Mouse (Mus musculus) midbrain, embryonic 13.5 days (tissue): Measurements from ENCODE around the gene Cep83. TPM values are rescaled to one million over a fixed set of nuclear protein-coding genes. Genes with fewer than 3 reads are reported as not detected.
"Not testable (repeated sequence)": the region's sequence is repeated elsewhere in the genome, so short reads cannot be mapped to it uniquely, and the experiment has no call there.

Experiments
- ATAC-seq: fragments of 200-750 bp; cut with Nextera tagmentation; 2 replicates; pipeline ENCODE4 v1.8.0; 2017; ENCODE audit warnings: mild to moderate bottlenecking, moderate TSS enrichment, moderate library complexity
- H3K27ac ChIP-seq: fragments of 300-500 bp; sonication (generic); 2 replicates; pipeline ENCODE4 v1.5.1; 2015; ENCODE audit warnings: inconsistent platforms, mild to moderate bottlenecking, moderate library complexity
- H3K27me3 ChIP-seq: fragments of 300-500 bp; sonication (generic); 2 replicates; pipeline ENCODE4 v1.6.1; 2015; ENCODE audit warnings: mild to moderate bottlenecking, inconsistent platforms
- H3K36me3 ChIP-seq: fragments of 300-500 bp; sonication (generic); 2 replicates; pipeline ENCODE4 v1.6.1; 2015; ENCODE audit warnings: mild to moderate bottlenecking, inconsistent platforms
- H3K4me1 ChIP-seq: fragments of 300-500 bp; sonication (generic); replicated peaks from 2 replicates; pipeline ENCODE4 v1.6.1; 2015; ENCODE audit warnings: inconsistent platforms
- H3K4me2 ChIP-seq: fragments of 300-500 bp; sonication (generic); replicated peaks from 2 replicates; pipeline ENCODE4 v1.6.1; 2015; ENCODE audit warnings: moderate library complexity, mild to moderate bottlenecking, inconsistent platforms
- H3K4me3 ChIP-seq: fragments of 300-500 bp; sonication (generic); replicated peaks from 2 replicates; pipeline ENCODE4 v1.5.1; 2015; ENCODE audit warnings: mild to moderate bottlenecking, inconsistent platforms
- H3K9ac ChIP-seq: fragments of 300-500 bp; sonication (generic); replicated peaks from 2 replicates; pipeline ENCODE4 v1.6.1; 2015; ENCODE audit warnings: mild to moderate bottlenecking, inconsistent platforms
- H3K9me3 ChIP-seq: fragments of 300-500 bp; sonication (generic); 2 replicates; pipeline ENCODE4 v1.6.1; 2016; ENCODE audit warnings: mild to moderate bottlenecking, inconsistent platforms
- WGBS: fragments of 180-500 bp; shearing (Covaris S2); methylation state at CpG from one replicate; pipeline ENCODE4 v1.1.7; 2015; 5-methylcytosine and 5-hydroxymethylcytosine counted together
- polyA plus RNA-seq: library from polyadenylated mRNA; unstranded; fragments of >200 nt; fragmentation: Nextera tagmentation; extraction: Ambion mirVana; gene quantifications from 2 replicates; pipeline ENCODE4 v1.2.1, GENCODE M21; 2015

Cep83 gene
- polyA plus RNA-seq, 1 experiment from 2014 or later = 19.4 TPM

GRCm38 (mm10) chr10:94709622-94710319 is 21.3 kb downstream of the Cep83 start:
- Histone ChIP-seq H3K4me2 (no peak overlapping the region), H3K4me3 (no peak overlapping the region), H3K27me3 (no peaks in the 10 kb centered on the region), H3K27ac (no peak overlapping the region), H3K9me3 (no peaks in the 10 kb centered on the region), H3K4me1 (0 out of 2 replicates have a peak, but pooled peaks cover 6% of the 10 kb centered on the region), H3K36me3 (no peaks in the 10 kb centered on the region), H3K9ac (no peak overlapping the region)
- no peak for ATAC-seq
- 89% methylated on average over 3 of the region's 3 CpGs for WGBS

GRCm38 (mm10) chr10:94710320-94710695 is 21.9 kb downstream of the Cep83 start:
- no peak overlapping the region for H3K9ac ChIP-seq
- WGBS = 97% methylated on average over 2 of the region's 2 CpGs

DNA sequence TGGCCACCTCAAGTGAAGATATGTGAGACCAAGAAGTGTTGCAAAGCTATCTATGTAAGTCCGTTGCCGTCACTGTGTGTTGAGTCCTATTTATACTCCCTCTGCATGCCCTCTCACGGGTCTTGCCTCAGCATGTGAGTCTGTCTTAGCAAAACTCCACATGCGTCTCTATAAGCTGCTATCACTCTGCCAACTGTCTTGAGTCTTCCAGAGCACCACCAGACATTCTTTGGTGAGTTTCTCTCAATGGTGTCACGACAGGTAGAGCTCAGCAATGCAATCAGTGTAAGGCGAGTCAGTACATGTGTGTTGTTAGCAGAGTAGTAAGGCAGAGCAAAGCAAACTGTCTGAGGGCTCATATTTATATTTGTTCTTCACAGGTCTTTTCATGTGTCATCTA is 31.8 kb downstream of the Cep83 start:
- ATAC-seq = no peak
- no peak overlapping the region for H3K9ac ChIP-seq
- H3K4me2 ChIP-seq = no peak overlapping the region
- 96% methylated on average over 6 of the region's 6 CpGs for WGBS
- H3K9me3 ChIP-seq = no peaks in the 10 kb centered on the region
- no peak overlapping the region for H3K27ac ChIP-seq
- H3K4me3 ChIP-seq = no peak overlapping the region
- H3K36me3 ChIP-seq = peaks cover 12% of the 10 kb centered on the region
- H3K27me3 ChIP-seq = no peaks in the 10 kb centered on the region
- H3K4me1 ChIP-seq = no peaks in the 10 kb centered on the region

More at GRCm38 (mm10) chr10:94710320-94710695, 21.9 kb downstream of the Cep83 start:
- no peak overlapping the region for H3K4me2 ChIP-seq
- H3K9me3 ChIP-seq = no peaks in the 10 kb centered on the region
- H3K4me3 ChIP-seq = no peak overlapping the region
- H3K27ac ChIP-seq = no peak overlapping the region
- ATAC-seq = no peak
- H3K4me1 ChIP-seq = 0 out of 2 replicates have a peak, but pooled peaks cover 6% of the 10 kb centered on the region
- H3K36me3 ChIP-seq = no peaks in the 10 kb centered on the region
- H3K27me3 ChIP-seq = no peaks in the 10 kb centered on the region

DNA sequence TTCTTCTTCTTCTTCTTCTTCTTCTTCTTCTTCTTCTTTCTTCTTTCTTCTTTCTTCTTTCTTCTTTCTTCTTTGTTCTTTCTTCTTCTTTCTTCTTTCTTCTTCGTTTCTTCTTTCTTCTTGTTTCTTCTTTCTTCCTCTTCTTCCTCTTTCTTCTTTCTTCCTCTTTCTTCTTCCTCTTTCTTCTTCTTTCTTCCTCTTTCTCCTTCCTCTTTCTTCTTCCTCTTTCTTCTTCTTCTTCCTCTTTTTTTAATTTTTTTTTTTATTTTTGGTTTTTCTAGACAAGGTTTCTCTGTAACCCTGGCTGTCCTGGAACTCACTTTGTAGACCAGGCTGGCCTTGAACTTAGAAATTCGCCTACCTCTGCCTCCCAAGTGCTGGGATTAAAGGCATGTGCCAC is 39.6 kb downstream of the Cep83 start:
- H3K4me1 ChIP-seq, H3K4me2 ChIP-seq, H3K36me3 ChIP-seq, H3K27ac ChIP-seq, H3K9me3 ChIP-seq, ATAC-seq, H3K4me3 ChIP-seq, H3K9ac ChIP-seq, H3K27me3 ChIP-seq: not testable (repeated sequence)
- 94% methylated on average over 2 of the region's 2 CpGs for WGBS

DNA sequence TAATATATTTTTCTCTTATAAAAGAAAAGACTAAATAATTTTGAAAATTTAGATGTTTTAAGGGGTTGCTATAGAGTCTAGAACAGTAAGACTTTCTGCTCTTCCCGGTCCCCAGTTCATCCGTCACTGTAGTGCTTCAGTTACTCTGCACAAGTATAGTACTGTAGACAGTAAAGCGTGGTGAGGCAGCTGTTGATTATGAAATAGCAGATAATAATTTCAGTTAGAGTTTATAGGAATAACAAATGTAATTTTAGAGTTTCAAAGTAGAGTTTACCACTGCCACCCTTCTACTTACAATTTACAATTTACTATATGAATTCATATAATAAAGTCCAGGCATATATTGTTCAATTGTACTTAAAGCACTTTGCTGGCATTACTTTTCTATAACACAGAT is 42.0 kb downstream of the Cep83 start:
- no peak overlapping the region for H3K4me3 ChIP-seq
- H3K27me3 ChIP-seq = no peaks in the 10 kb centered on the region
- WGBS = 99% methylated on average over 3 of the region's 3 CpGs
- peaks cover 4% of the 10 kb centered on the region; the same call in 1 of the 2 replicates for H3K36me3 ChIP-seq
- H3K9me3 ChIP-seq = no peaks in the 10 kb centered on the region
- no peak overlapping the region for H3K9ac ChIP-seq
- no peak for ATAC-seq
- H3K4me2 ChIP-seq = no peak overlapping the region
- H3K4me1 ChIP-seq = no peaks in the 10 kb centered on the region
- H3K27ac ChIP-seq = no peak overlapping the region

DNA sequence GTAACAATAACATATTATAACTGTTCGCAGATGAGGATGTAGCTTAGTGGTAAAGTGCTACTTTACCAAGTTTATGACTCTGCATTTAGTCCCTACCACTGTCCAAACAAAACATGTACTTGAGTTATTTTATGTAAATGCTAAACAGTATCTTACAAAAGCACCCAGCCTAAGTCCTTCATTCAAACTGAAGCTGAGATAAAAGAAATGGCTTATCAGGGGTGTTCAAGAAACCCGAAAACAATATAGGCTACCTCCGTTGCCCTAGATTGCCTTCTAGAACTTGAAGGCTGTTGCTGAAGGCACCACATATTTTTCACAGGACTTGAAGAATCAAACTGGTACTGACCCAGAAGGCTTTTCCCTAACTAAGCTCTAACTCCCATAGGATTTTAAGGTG is 46.4 kb downstream of the Cep83 start:
- ATAC-seq = no peak
- Histone ChIP-seq H3K27ac (no peak overlapping the region), H3K4me1 (no peaks in the 10 kb centered on the region), H3K4me2 (no peak overlapping the region), H3K27me3 (no peaks in the 10 kb centered on the region), H3K36me3 (no peaks in the 10 kb centered on the region), H3K4me3 (no peak overlapping the region), H3K9me3 (no peaks in the 10 kb centered on the region), H3K9ac (no peak overlapping the region)
- 92% methylated on average over 3 of the region's 3 CpGs for WGBS

DNA sequence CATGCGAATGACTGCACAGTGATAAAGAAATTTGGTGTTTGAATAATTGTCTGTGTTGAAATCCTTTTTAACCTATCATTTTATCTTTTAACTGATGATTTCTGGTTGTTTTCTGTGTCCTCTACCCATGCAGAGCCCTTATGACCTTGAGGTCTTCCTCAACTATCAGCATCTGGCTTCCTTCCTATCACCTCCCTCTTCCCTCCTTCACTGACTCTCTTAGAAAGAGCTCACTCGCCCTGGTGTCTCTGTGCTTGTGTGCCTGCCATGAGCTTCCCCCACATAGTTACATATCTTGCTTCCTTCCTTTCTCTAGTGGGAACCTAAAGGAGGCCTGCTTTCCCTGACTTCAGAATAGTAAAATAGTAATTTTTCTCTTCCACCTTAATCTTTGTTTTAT is 51.8 kb downstream of the Cep83 start:
- no peak for ATAC-seq
- Histone ChIP-seq H3K4me2 (no peak overlapping the region), H3K27ac (no peak overlapping the region), H3K4me3 (no peak overlapping the region), H3K9ac (no peak overlapping the region), H3K27me3 (no peaks in the 10 kb centered on the region), H3K9me3 (no peaks in the 10 kb centered on the region), H3K36me3 (peaks cover 4% of the 10 kb centered on the region; the same call in 1 of the 2 replicates), H3K4me1 (no peaks in the 10 kb centered on the region)
- whole genome bisulfite sequencing = 84% methylated on average over 2 of the region's 2 CpGs

GRCm38 (mm10) chr10:94741459-94741858 is 53.0 kb downstream of the Cep83 start:
- Histone ChIP-seq H3K4me3 (no peak overlapping the region), H3K4me2 (no peak overlapping the region), H3K27ac (no peak overlapping the region), H3K9me3 (no peaks in the 10 kb centered on the region), H3K9ac (no peak overlapping the region), H3K27me3 (no peaks in the 10 kb centered on the region), H3K36me3 (peaks cover 4% of the 10 kb centered on the region; the same call in 1 of the 2 replicates), H3K4me1 (no peaks in the 10 kb centered on the region)
- ATAC-seq = no peak
- 100% methylated on average over 3 of the region's 3 CpGs for WGBS

DNA sequence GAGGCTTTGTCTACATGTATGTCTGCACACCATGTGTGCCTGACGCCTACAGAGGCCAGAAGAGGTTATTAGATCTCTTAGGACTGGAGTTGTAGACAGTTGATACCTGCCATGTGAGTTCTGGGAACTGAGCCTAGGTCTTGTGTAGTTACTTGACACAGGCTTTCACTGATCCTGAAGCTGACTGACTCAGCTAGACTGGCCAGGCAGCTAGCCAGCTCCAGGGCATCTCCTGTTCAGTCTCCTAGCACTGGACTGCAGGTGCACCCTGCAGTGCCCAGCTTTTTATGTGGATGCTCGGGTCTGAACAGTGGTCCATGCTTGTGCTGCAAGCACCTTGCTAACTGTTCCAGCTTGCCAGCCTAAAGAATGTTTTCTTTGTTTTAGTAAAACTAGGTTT is 58.6 kb downstream of the Cep83 start:
- H3K9ac ChIP-seq = no peak overlapping the region
- H3K4me1 ChIP-seq = no peaks in the 10 kb centered on the region
- H3K27me3 ChIP-seq = no peaks in the 10 kb centered on the region
- H3K27ac ChIP-seq = no peak overlapping the region
- H3K4me3 ChIP-seq = no peak overlapping the region
- 87% methylated on average over 2 of the region's 2 CpGs for WGBS
- no peaks in the 10 kb centered on the region for H3K9me3 ChIP-seq
- ATAC-seq = no peak
- H3K36me3 ChIP-seq = 0 out of 2 replicates have a peak, but pooled peaks cover 8% of the 10 kb centered on the region
- H3K4me2 ChIP-seq = no peak overlapping the region

DNA sequence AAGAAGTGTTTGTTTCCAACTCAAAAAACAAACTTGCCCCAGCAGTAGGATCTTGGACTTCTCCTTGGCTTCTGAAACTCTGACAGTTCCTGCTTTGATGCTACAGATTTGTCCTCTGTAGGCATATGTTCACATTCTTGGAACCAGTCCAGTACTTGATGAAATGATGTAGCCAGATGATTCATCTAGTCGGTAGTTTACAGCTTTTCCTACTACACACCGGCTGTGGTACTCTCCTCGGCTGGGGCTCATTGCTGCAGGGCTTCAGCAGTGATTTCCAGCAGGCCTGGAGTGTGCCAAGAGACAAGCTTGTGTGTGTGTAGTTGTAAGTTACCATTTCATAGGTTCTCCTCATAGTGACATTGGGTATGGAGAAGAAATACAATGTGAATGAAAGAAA is 83.0 kb downstream of the Cep83 start:
- Histone ChIP-seq H3K36me3 (peaks cover 8% of the 10 kb centered on the region; the same call in 1 of the 2 replicates), H3K4me3 (no peak overlapping the region), H3K4me2 (no peak overlapping the region), H3K9me3 (no peaks in the 10 kb centered on the region), H3K9ac (no peak overlapping the region), H3K4me1 (no peaks in the 10 kb centered on the region), H3K27ac (no peak overlapping the region), H3K27me3 (no peaks in the 10 kb centered on the region)
- WGBS = 85% methylated on average over 3 of the region's 3 CpGs
- no peak for ATAC-seq

DNA sequence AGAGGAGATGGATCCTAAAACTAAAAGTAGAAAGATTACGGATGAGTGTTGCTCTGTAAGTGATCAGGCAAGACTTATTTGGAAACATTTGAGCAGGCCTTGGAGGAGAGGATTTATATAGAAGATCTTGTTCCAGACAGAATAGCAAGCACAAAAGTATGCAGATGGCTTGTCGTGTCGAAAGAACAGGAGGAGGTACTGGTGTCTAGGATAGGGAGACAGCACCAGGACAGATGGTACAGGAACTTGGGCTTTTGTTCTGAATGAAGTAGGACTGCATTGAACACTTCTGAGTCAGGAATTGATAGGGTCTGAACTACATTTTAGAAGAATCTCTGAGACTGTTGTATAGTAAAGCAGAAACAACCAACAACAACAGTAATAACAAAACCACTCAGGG is 89.1 kb downstream of the Cep83 start:
- no peak overlapping the region for H3K27ac ChIP-seq
- WGBS = 98% methylated on average over 3 of the region's 3 CpGs
- ATAC-seq = no peak
- H3K4me3 ChIP-seq = no peak overlapping the region
- no peaks in the 10 kb centered on the region for H3K9me3 ChIP-seq
- H3K4me1 ChIP-seq = no peaks in the 10 kb centered on the region
- H3K36me3 ChIP-seq = 0 out of 2 replicates have a peak, but pooled peaks cover 6% of the 10 kb centered on the region
- no peaks in the 10 kb centered on the region for H3K27me3 ChIP-seq
- no peak overlapping the region for H3K4me2 ChIP-seq
- no peak overlapping the region for H3K9ac ChIP-seq

GRCm38 (mm10) chr10:94779319-94779718 is 90.9 kb downstream of the Cep83 start:
- Histone ChIP-seq H3K4me1 (no peaks in the 10 kb centered on the region), H3K27me3 (no peaks in the 10 kb centered on the region), H3K36me3 (0 out of 2 replicates have a peak, but pooled peaks cover 5% of the 10 kb centered on the region), H3K9ac (no peak overlapping the region), H3K4me2 (no peak overlapping the region), H3K9me3 (no peaks in the 10 kb centered on the region), H3K4me3 (no peak overlapping the region), H3K27ac (no peak overlapping the region)
- 96% methylated on average over 4 of the region's 4 CpGs for WGBS
- ATAC-seq = no peak
